In genomic region chrX:103918954-103919353, GRCm38 (mm10) we compare ENCODE assay signal across 9 mouse cellular contexts.
DNase-seq lines count a peak whose midpoint lies in the region; ATAC-seq and TF ChIP-seq lines count a peak whose summit lies in the region.
"Had no signal": no experiment of that assay in that cellular context is flagged by ENCODE, and none has a peak within 500 bp of the region (broad histone marks: within the 10 kb centered on the region; RNA-seq: fewer than 3 reads in every experiment).

No protein-coding gene starts in this region.

- H3K4me2 ChIP-seq in intestine, postnatal 0 days (replicated peaks; ENCODE audit: low read depth) = no peak overlapping the region
- no peak overlapping the region for H3K4me2 ChIP-seq in intestine, embryonic 16.5 days (ENCODE audit: low read depth, low read length)

- 44% methylated on average over 5 of the region's 5 CpGs for WGBS in intestine, postnatal 0 days
- WGBS in intestine, embryonic 16.5 days = 41% methylated on average over 5 of the region's 5 CpGs

- no peak overlapping the region for H3K9ac ChIP-seq in intestine, postnatal 0 days (ENCODE audit: low read depth, low read length)
- H3K9ac ChIP-seq in intestine, embryonic 16.5 days (ENCODE audit: low read depth, low read length) = no peak overlapping the region

- peak; percentile 6 for DNase-seq in MN1 (ENCODE audit: low spot score)
- peak; percentile 36 for DNase-seq in heart, adult 8-10 months (ENCODE audit: low spot score)
- peak; percentile 53 for DNase-seq in lung, postnatal 14 days
- no peak for DNase-seq in cerebellum, postnatal 25 days
- no peak for DNase-seq in right cerebral cortex, postnatal 36 days (ENCODE audit: low spot score in 2 of 2)

- TF ChIP-seq CTCF in intestine, postnatal 0 days (IDR thresholded peaks at IDR 0.05; ENCODE audit: low read depth) = peak; percentile 57

- no peak for ATAC-seq in intestine, postnatal 0 days
- ATAC-seq in intestine, embryonic 16.5 days = no peak
- no peak for ATAC-seq in CD4-positive, CD25-positive, alpha-beta regulatory T cell, adult 4 months

- no peaks in the 10 kb centered on the region for H3K4me1 ChIP-seq in intestine, postnatal 0 days (replicated peaks; ENCODE audit: control insufficient read depth, insufficient read depth, low read length)
- no peaks in the 10 kb centered on the region for H3K4me1 ChIP-seq in intestine, embryonic 16.5 days (ENCODE audit: control insufficient read depth, insufficient read depth, low read length)
- H3K4me1 ChIP-seq: forebrain, embryonic 10.5 days had no signal

- no peaks in the 10 kb centered on the region for H3K9me3 ChIP-seq in intestine, postnatal 0 days (ENCODE audit: control insufficient read depth)
- no peaks in the 10 kb centered on the region for H3K9me3 ChIP-seq in intestine, embryonic 16.5 days (ENCODE audit: control insufficient read depth, low read length)
- H3K9me3 ChIP-seq: forebrain, embryonic 10.5 days had no signal

- H3K27ac ChIP-seq in intestine, postnatal 0 days (ENCODE audit: low read depth, low read length) = no peak overlapping the region
- H3K27ac ChIP-seq in intestine, embryonic 16.5 days (ENCODE audit: low read length) = no peak overlapping the region
- H3K27ac ChIP-seq: forebrain, embryonic 10.5 days had no signal

- no peak overlapping the region for H3K4me3 ChIP-seq in intestine, postnatal 0 days (ENCODE audit: low read depth, low read length)
- no peak overlapping the region for H3K4me3 ChIP-seq in intestine, embryonic 16.5 days (ENCODE audit: low read length)
- H3K4me3 ChIP-seq: forebrain, embryonic 10.5 days had no signal

- no peaks in the 10 kb centered on the region for H3K27me3 ChIP-seq in intestine, postnatal 0 days (replicated peaks; ENCODE audit: control insufficient read depth, insufficient read depth, low read length)
- H3K27me3 ChIP-seq in intestine, embryonic 16.5 days (replicated peaks; ENCODE audit: control insufficient read depth, insufficient read depth, low read length) = peaks cover 15% of the 10 kb centered on the region; the same call in 1 of the 2 replicates

- no peaks in the 10 kb centered on the region for H3K36me3 ChIP-seq in intestine, postnatal 0 days (ENCODE audit: control insufficient read depth, insufficient read depth)
- H3K36me3 ChIP-seq in intestine, embryonic 16.5 days (ENCODE audit: control insufficient read depth, insufficient read depth, low read length) = no peaks in the 10 kb centered on the region
- H3K36me3 ChIP-seq: forebrain, embryonic 10.5 days had no signal

Comparison
In these comparisons a context has a peak if more than half of its experiments do, and no peak if none do; other contexts are left out.
1. DNase-seq: peak in MN1 (single experiment), heart, adult 8-10 months (single experiment) and lung, postnatal 14 days (single experiment); none in cerebellum, postnatal 25 days (0 of 2) and right cerebral cortex, postnatal 36 days (0 of 2).